Mouse (Mus musculus) ES-E14 (cell line): ENCODE results near the gene Ugt1a1.

Experiments
- CHD2 ChIP-seq: IDR thresholded peaks from 2 replicates; pipeline ENCODE4 v1.6.1; 2014; ENCODE audit warnings: mild to moderate bottlenecking, low read depth, low read length, inconsistent platforms
- HCFC1 ChIP-seq: IDR thresholded peaks from 2 replicates; pipeline ENCODE4 v1.6.1; 2012; ENCODE audit warnings: low read length, inconsistent platforms, borderline replicate concordance; ENCODE audit not compliant: insufficient read depth
- MAFK ChIP-seq: IDR thresholded peaks from 2 replicates; pipeline ENCODE4 v1.6.1; 2014; ENCODE audit warnings: mild to moderate bottlenecking, low read depth, low read length, inconsistent platforms; ENCODE audit not compliant: insufficient read depth
- ZNF384 ChIP-seq: IDR thresholded peaks from 2 replicates; pipeline ENCODE4 v1.6.1; 2012; ENCODE audit warnings: low read depth, low read length, inconsistent platforms

DNA sequence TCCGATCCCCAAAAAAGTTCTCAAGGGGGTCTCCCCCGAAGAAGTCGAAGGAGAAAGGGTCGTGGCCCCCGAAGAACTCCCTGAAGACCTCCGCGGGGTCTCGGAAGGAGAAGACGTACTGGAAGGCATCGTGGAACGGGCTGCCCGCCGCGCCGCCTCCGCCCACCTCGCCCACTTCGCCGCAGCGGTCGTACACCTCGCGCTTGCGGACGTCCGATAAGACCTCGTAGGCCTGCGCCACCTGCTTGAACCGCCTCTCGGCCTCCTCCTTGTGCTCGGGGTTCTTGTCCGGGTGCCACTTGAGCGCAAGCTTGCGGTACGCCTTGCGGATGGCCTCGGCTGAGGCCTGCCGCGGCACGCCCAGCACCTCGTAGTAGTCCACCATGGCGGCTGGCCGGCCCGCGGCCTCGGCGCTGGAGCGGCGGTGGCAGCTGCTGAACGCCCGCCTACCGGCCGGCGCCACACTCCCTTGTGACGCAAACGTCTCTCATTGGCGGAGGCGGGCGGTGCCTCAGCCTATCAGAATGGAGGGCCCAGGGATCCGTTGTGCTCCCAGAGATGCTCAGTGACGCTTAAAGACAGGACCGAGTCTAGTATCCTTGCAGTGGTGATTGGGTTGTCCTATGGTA is 6.4 kb upstream of the Ugt1a1 start, which contains the start of gene Dnajb3:
- TF ChIP-seq HCFC1 = no peak
- TF ChIP-seq CHD2 = peak; percentile 79
- no peak for TF ChIP-seq ZNF384
- TF ChIP-seq MAFK = no peak
